Mouse (Mus musculus) heart, adult 18-20 months (tissue): ENCODE data around the gene Anp32b. TPM values are rescaled to one million over a fixed set of nuclear protein-coding genes. Genes with fewer than 3 reads are reported as not detected.

Experiments used
- DNase-seq, 2 experiments: peaks; one replicate each; pipeline ENCODE4 v3.0.0; 2021 to 2022; ENCODE audit warnings: mixed read lengths in 1 of 2
- long read RNA-seq, 2 experiments: library from polyadenylated mRNA; stranded (forward); transcript quantifications; one replicate each; pipeline ENCODE4 v2.0.0; 2021
- total RNA-seq, 2 experiments: library from RNA; stranded (reverse); gene quantifications; 2 replicates each; pipeline ENCODE4 v1.2.3; 2021

Anp32b gene
- 10 to 100 TPM; 55.2 to 56.6 TPM for total RNA-seq
- long read RNA-seq, experiment 1, transcript Anp32b-201 (7 exons, 1,716 nt) = major isoform, 36 of 44 reads
- long read RNA-seq, experiment 1, partial matches to known transcripts = 3 of 44 reads
- long read RNA-seq, experiment 1, other reads (novel, unspliced or antisense) = 5 of 44 reads
- long read RNA-seq, experiment 2, transcript Anp32b-201 (7 exons, 1,716 nt) = major isoform, 22 of 32 reads
- long read RNA-seq, experiment 2, partial matches to known transcripts = 4 of 32 reads
- long read RNA-seq, experiment 2, other reads (novel, unspliced or antisense) = 6 of 32 reads

- peak; percentile 94 for DNase-seq
Observed at GRCm38 (mm10) chr4:46450519-46451131, at the start of gene Anp32b. Gene Anp32b, plus strand, starts transcription at chr4:46450902.

GRCm38 (mm10) chr4:46404042-46404795 lies 46.5 kb upstream of the Anp32b start:
- no peak for DNase-seq

GRCm38 (mm10) chr4:46406966-46407703 lies 43.6 kb upstream of the Anp32b start:
- no peak for DNase-seq

- no peak for DNase-seq
Observed at GRCm38 (mm10) chr4:46410677-46411076, 40.0 kb upstream of the Anp32b start.

GRCm38 (mm10) chr4:46411489-46411888 lies 39.2 kb upstream of the Anp32b start:
- DNase-seq = peak; percentile 12 to 46

- no peak for DNase-seq
Observed at GRCm38 (mm10) chr4:46412113-46412512, 38.6 kb upstream of the Anp32b start.

GRCm38 (mm10) chr4:46413406-46413805 lies 37.3 kb upstream of the Anp32b start, which contains the start of gene Hemgn:
Gene Hemgn, minus strand, starts transcription at chr4:46413506.
- no peak for DNase-seq

GRCm38 (mm10) chr4:46417491-46417890 lies 33.2 kb upstream of the Anp32b start:
- DNase-seq = peak in 1 of 2 experiments; percentile 5

GRCm38 (mm10) chr4:46418851-46419250 lies 31.9 kb upstream of the Anp32b start:
- no peak for DNase-seq

GRCm38 (mm10) chr4:46422625-46423024 lies 28.1 kb upstream of the Anp32b start:
- DNase-seq = no peak

GRCm38 (mm10) chr4:46428903-46429499 lies 21.7 kb upstream of the Anp32b start:
- DNase-seq = no peak

- DNase-seq = no peak
Observed at GRCm38 (mm10) chr4:46432339-46433036, 18.2 kb upstream of the Anp32b start.

- DNase-seq = no peak
Observed at GRCm38 (mm10) chr4:46442501-46442900, 8.2 kb upstream of the Anp32b start.

GRCm38 (mm10) chr4:46445237-46445945 lies 5.3 kb upstream of the Anp32b start:
- DNase-seq = no peak

- DNase-seq = no peak
Observed at GRCm38 (mm10) chr4:46447461-46447860, 3.2 kb upstream of the Anp32b start.

- peak in 1 of 2 experiments; percentile 12 for DNase-seq
Observed at GRCm38 (mm10) chr4:46448886-46449285, 1.8 kb upstream of the Anp32b start.

GRCm38 (mm10) chr4:46450020-46450518 lies 633 bp upstream of the Anp32b start:
- DNase-seq = no peak

- DNase-seq = peak; percentile 85
Observed at GRCm38 (mm10) chr4:46451240-46451757, 597 bp downstream of the Anp32b start.

GRCm38 (mm10) chr4:46451758-46452480 lies 1.2 kb downstream of the Anp32b start:
- DNase-seq = peak; percentile 80 to 83
